Mouse (Mus musculus) heart, embryonic 16.5 days (tissue): ENCODE data around the gene Taok3. TPM values are rescaled to one million over a fixed set of nuclear protein-coding genes. Genes with fewer than 3 reads are reported as not detected.

Experiments
- ATAC-seq: fragments of 200-750 bp; cut with Nextera tagmentation; replicated peaks from 2 replicates; pipeline ENCODE4 v1.8.0; 2017; ENCODE audit warnings: moderate number of reproducible peaks; ENCODE audit not compliant: insufficient read depth, low FRiP score; ENCODE audit errors: extremely low read depth
- H3K27ac ChIP-seq: fragments of 300-500 bp; sonication (generic); 2 replicates; pipeline ENCODE4 v1.5.1; 2014; ENCODE audit warnings: mild to moderate bottlenecking, low read length, control low read depth, moderate library complexity
- H3K27me3 ChIP-seq: fragments of 300-500 bp; sonication (generic); 2 replicates; pipeline ENCODE4 v1.6.1; 2014; ENCODE audit warnings: low read length, mixed read lengths; ENCODE audit not compliant: control insufficient read depth, insufficient read depth
- H3K36me3 ChIP-seq: fragments of 300-500 bp; sonication (generic); 2 replicates; pipeline ENCODE4 v1.6.1; 2014; ENCODE audit not compliant: control insufficient read depth, insufficient read depth
- H3K4me1 ChIP-seq: fragments of 300-500 bp; sonication (generic); 2 replicates; pipeline ENCODE4 v1.6.1; 2014; ENCODE audit warnings: low read length, mixed read lengths; ENCODE audit not compliant: control insufficient read depth, insufficient read depth
- H3K4me2 ChIP-seq: fragments of 300-500 bp; sonication (generic); 2 replicates; pipeline ENCODE4 v1.6.1; 2014; ENCODE audit warnings: low read depth, mild to moderate bottlenecking, control low read depth, low read length
- H3K4me3 ChIP-seq: fragments of 300-500 bp; sonication (generic); 2 replicates; pipeline ENCODE4 v1.5.1; 2014; ENCODE audit warnings: mild to moderate bottlenecking, control low read depth, low read length
- H3K9ac ChIP-seq: fragments of 300-500 bp; sonication (generic); 2 replicates; pipeline ENCODE4 v1.6.1; 2014; ENCODE audit warnings: low read length, control low read depth
- H3K9me3 ChIP-seq: fragments of 300-500 bp; sonication (generic); replicated peaks from 2 replicates; pipeline ENCODE4 v1.6.1; 2016; ENCODE audit warnings: low read length; ENCODE audit not compliant: control insufficient read depth
- WGBS: fragments of 180-500 bp; shearing (Covaris S2); extraction: QIAGEN DNeasy Blood & Tissue Kit; methylation state at CpG from one replicate; pipeline ENCODE4 v1.1.7; 2014; 5-methylcytosine and 5-hydroxymethylcytosine counted together
- polyA plus RNA-seq: library from polyadenylated mRNA; unstranded; fragments of >200 nt; fragmentation: Nextera tagmentation; extraction: Ambion mirVana; gene quantifications from 2 replicates; pipeline ENCODE4 v1.2.1, GENCODE M21; 2015

The Taok3 gene
- polyA plus RNA-seq, 1 experiment from 2014 or later = 19.2 TPM

DNA sequence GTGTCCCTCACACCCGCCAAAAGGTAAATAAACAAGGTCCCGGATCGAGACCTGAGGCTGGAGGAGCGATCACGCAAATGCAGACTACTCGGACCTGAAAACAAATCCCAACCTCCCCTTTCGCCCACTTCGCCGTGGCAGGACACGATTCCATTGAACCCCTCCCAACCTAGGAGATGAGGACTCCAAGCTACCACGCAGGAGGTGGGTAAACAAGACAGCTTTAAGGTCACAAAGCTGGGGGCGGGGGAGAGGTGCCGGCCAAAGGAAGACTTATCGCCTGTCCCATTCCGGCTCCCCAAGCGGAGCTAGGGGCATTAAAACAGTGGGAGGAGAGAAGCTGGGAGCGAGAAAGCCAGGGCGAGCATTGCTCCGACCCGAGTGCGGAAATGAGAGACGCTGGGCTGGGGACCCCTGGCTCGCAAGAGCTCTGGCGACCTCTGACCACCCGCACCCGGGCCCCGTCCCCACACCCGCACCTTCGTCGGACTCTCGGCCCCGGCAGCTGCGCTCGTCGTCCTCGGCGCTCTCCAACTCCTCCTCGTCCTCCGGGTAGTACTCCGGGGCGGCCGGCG lies 4.6 kb upstream of the Taok3 start:
- H3K9me3 ChIP-seq = no peaks in the 10 kb centered on the region
- no peaks in the 10 kb centered on the region for H3K27me3 ChIP-seq
- H3K9ac ChIP-seq = peak overlapping the region; percentile 82
- peaks cover 17% of the 10 kb centered on the region for H3K36me3 ChIP-seq
- under 1% methylated on average over 43 of the region's 43 CpGs for WGBS
- peak overlapping the region; percentile 84 for H3K4me3 ChIP-seq
- H3K4me2 ChIP-seq = peak overlapping the region; percentile 88
- ATAC-seq = peak; percentile 8; the same call in 1 of the 2 replicates
- peak overlapping the region; percentile 81 for H3K27ac ChIP-seq
- peaks cover 9% of the 10 kb centered on the region for H3K4me1 ChIP-seq

DNA sequence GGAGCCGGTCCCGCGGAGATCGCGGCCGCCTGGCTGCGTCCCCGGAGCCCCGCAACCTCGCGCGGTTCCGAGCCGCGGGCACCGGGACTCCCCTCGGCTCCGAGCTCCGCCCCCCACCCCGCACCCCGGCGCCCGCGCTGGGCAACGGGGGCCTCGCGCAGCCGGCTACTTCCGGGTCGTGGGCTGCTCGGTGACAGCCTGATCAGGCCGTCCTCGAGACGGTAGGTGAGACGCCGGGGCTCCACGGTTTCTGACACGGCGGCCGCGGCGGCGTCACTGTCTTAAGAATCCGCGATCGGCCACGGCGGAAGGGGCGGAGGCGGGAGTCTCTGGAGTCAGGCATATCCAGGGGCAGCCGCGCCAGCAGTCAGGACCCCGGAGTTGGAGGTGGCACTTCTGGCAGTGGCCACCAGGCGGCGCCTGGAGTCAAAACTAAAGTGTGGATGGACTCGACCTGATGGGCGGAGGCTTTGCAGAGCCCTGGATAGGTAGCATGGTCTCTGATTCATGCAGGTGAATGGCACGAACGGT lies 4.0 kb upstream of the Taok3 start, which contains the start of gene Suds3:
Gene Suds3 (minus strand): TSS at position 278 of the 531 bp plus-strand sequence.
- Histone ChIP-seq H3K9ac (peak within 1 kb of the TSS; percentile 82), H3K4me3 (peak within 1 kb of the TSS; percentile 84), H3K4me2 (peak within 1 kb of the TSS; percentile 88), H3K9me3 (no peaks in the 10 kb centered on the region), H3K36me3 (peaks cover 17% of the 10 kb centered on the region), H3K27me3 (no peaks in the 10 kb centered on the region), H3K4me1 (peaks cover 10% of the 10 kb centered on the region), H3K27ac (peak within 1 kb of the TSS; percentile 81)
- peak; percentile 74 for ATAC-seq
- under 1% methylated on average over 59 of the region's 59 CpGs for WGBS

DNA sequence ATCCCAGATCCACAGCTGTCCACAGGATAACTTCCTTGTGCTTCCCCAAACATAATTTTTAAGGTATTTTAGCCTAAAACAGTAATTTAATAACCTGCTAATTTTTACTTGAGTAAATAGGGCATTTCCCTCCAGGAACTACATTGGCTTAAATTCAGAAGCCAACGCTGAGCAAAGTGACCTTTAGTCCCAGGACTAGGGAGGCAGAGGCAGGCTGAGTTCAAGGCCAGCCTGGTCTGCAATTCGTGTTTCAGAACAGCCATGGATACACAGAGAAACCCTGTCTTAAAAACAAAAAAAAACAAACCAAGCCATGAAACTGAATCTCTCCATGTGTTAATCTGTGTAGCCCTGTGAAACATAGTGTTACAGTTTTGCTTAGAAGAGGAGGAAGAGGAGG lies 3.3 kb upstream of the Taok3 start:
- no peak overlapping the region for H3K27ac ChIP-seq
- H3K4me2 ChIP-seq = no peak overlapping the region
- ATAC-seq = no peak

GRCm38 (mm10) chr5:117117241-117117640 lies 2.7 kb upstream of the Taok3 start:
- H3K9ac ChIP-seq = no peak overlapping the region
- H3K4me3 ChIP-seq = no peak overlapping the region
- 80% methylated on average over 2 of the region's 2 CpGs for WGBS
- peaks cover 16% of the 10 kb centered on the region for H3K4me1 ChIP-seq
- no peaks in the 10 kb centered on the region for H3K27me3 ChIP-seq
- H3K4me2 ChIP-seq = no peak overlapping the region
- H3K9me3 ChIP-seq = no peaks in the 10 kb centered on the region
- no peak for ATAC-seq
- H3K36me3 ChIP-seq = peaks cover 10% of the 10 kb centered on the region
- H3K27ac ChIP-seq = no peak overlapping the region

More for the DNA sequence above, 3.3 kb upstream of the Taok3 start:
- Histone ChIP-seq H3K4me3 (no peak overlapping the region), H3K27me3 (no peaks in the 10 kb centered on the region), H3K4me1 (peaks cover 16% of the 10 kb centered on the region), H3K9me3 (no peaks in the 10 kb centered on the region), H3K36me3 (peaks cover 12% of the 10 kb centered on the region), H3K9ac (no peak overlapping the region)
- 62% methylated on average over 2 of the region's 2 CpGs for WGBS

- Histone ChIP-seq H3K36me3 (peaks cover 7% of the 10 kb centered on the region), H3K27me3 (no peaks in the 10 kb centered on the region), H3K4me3 (no peak overlapping the region), H3K4me2 (no peak overlapping the region), H3K9me3 (no peaks in the 10 kb centered on the region), H3K27ac (no peak overlapping the region), H3K4me1 (peaks cover 16% of the 10 kb centered on the region), H3K9ac (no peak overlapping the region)
- ATAC-seq = no peak
- 49% methylated on average over 7 of the region's 7 CpGs for WGBS
Measured at GRCm38 (mm10) chr5:117117716-117118115, 2.2 kb upstream of the Taok3 start.

GRCm38 (mm10) chr5:117118220-117118619 lies 1.7 kb upstream of the Taok3 start:
- Histone ChIP-seq H3K4me2 (no peak overlapping the region), H3K9ac (no peak overlapping the region), H3K36me3 (peaks cover 3% of the 10 kb centered on the region; the same call in 1 of the 2 replicates), H3K27me3 (no peaks in the 10 kb centered on the region), H3K4me3 (no peak overlapping the region), H3K9me3 (no peaks in the 10 kb centered on the region), H3K4me1 (peaks cover 16% of the 10 kb centered on the region), H3K27ac (no peak overlapping the region)
- ATAC-seq = no peak
- WGBS = 79% methylated on average over 2 of the region's 2 CpGs

- Histone ChIP-seq H3K27ac (no peak overlapping the region), H3K27me3 (no peaks in the 10 kb centered on the region), H3K4me2 (peak overlapping the region; percentile 88; the same call in 1 of the 2 replicates), H3K36me3 (no peaks in the 10 kb centered on the region), H3K9ac (no peak overlapping the region), H3K4me3 (no peak overlapping the region), H3K9me3 (no peaks in the 10 kb centered on the region), H3K4me1 (peaks cover 16% of the 10 kb centered on the region)
- 66% methylated on average over 8 of the region's 8 CpGs for WGBS
- ATAC-seq = no peak
Measured at GRCm38 (mm10) chr5:117118850-117119249, 1.1 kb upstream of the Taok3 start.

- ATAC-seq = no peak
Measured at GRCm38 (mm10) chr5:117120489-117121466, 849 bp downstream of the Taok3 start.

More at GRCm38 (mm10) chr5:117120489-117121466, 849 bp downstream of the Taok3 start:
- Histone ChIP-seq H3K9me3 (no peaks in the 10 kb centered on the region), H3K4me3 (peak overlapping the region; percentile 82), H3K9ac (peak overlapping the region; percentile 71), H3K27ac (no peak overlapping the region), H3K27me3 (no peaks in the 10 kb centered on the region), H3K36me3 (no peaks in the 10 kb centered on the region), H3K4me1 (peaks cover 11% of the 10 kb centered on the region), H3K4me2 (peak overlapping the region; percentile 96)
- 2% methylated on average over 40 of the region's 40 CpGs for WGBS
